Mouse (Mus musculus) G1E (cell line): ENCODE measurements around the gene Egln2. TPM values are rescaled to one million over a fixed set of nuclear protein-coding genes. Genes with fewer than 3 reads are reported as not detected.

Experiments used
- ATAC-seq: 2 replicates; pipeline ENCODE4 v1.8.0; 2016; ENCODE audit warnings: mild to moderate bottlenecking; ENCODE audit not compliant: insufficient number of reproducible peaks, poor library complexity, low FRiP score, severe bottlenecking; ENCODE audit errors: extremely low read depth
- DNase-seq: peaks from one replicate; pipeline ENCODE4 v3.0.0; 2012; ENCODE audit warnings: low spot score
- H3K27me3 ChIP-seq: 2 replicates; pipeline ENCODE4 v1.6.1; 2012; ENCODE audit warnings: mild to moderate bottlenecking, low read length, inconsistent platforms; ENCODE audit not compliant: insufficient read depth
- H3K36me3 ChIP-seq: replicated peaks from 2 replicates; pipeline ENCODE3; 2012; ENCODE audit warnings: mild to moderate bottlenecking, inconsistent platforms
- H3K4me1 ChIP-seq: 2 replicates; pipeline ENCODE4 v1.6.1; 2012; ENCODE audit warnings: low read depth, low read length, inconsistent platforms, mixed read lengths; ENCODE audit not compliant: insufficient read depth
- H3K4me3 ChIP-seq: 2 replicates; pipeline ENCODE4 v1.5.1; 2012; ENCODE audit warnings: low read depth, mild to moderate bottlenecking, inconsistent platforms, low read length, moderate library complexity, mixed read lengths
- H3K9me3 ChIP-seq: replicated peaks from 2 replicates; pipeline ENCODE4 v1.6.1; 2012; ENCODE audit warnings: inconsistent platforms
- CTCF ChIP-seq: IDR thresholded peaks from 2 replicates; pipeline ENCODE4 v1.5.1; 2012; ENCODE audit warnings: low read depth, low read length, inconsistent platforms, mixed read lengths
- GATA1 ChIP-seq: IDR thresholded peaks from 2 replicates; pipeline ENCODE4 v1.6.1; 2012; ENCODE audit warnings: borderline replicate concordance, low read length, inconsistent platforms, mixed read lengths
- GATA2 ChIP-seq: IDR thresholded peaks from 2 replicates; pipeline ENCODE4 v1.6.1; 2012; ENCODE audit warnings: low read depth, low read length, inconsistent platforms, borderline replicate concordance
- POLR2AphosphoS5 ChIP-seq: IDR thresholded peaks from 2 replicates; pipeline ENCODE4 v1.6.1; 2012; ENCODE audit warnings: low read depth, low read length, inconsistent platforms; ENCODE audit not compliant: insufficient replicate concordance
- TAL1 ChIP-seq: conservative IDR thresholded peaks from 2 replicates; pipeline ENCODE4 v1.6.1; 2012; ENCODE audit warnings: low read depth, low read length, inconsistent platforms, mixed read lengths
- polyA plus RNA-seq: library from polyadenylated mRNA; stranded (reverse); fragments of >175 nt; gene quantifications from 2 replicates; pipeline ENCODE4 v1.2.3, GENCODE M21; 2012
- total RNA-seq, 2 experiments: library from RNA; stranded (forward) in 1 of 2; stranded (reverse) in 1 of 2; fragments of 200-1000 nt in 1 of 2; fragments of >200 nt in 1 of 2; fragmentation: Nextera tagmentation in 1 of 2; gene quantifications; 2 replicates each; pipeline ENCODE4 v1.2.3; 2014 to 2017

The Egln2 gene
- total and polyA plus RNA-seq, 3 experiments: 22.0 to 74.6 (median 42.6) TPM

- ATAC-seq (no peak), DNase-seq (no peak)
- Histone ChIP-seq H3K27me3 (peaks cover 6% of the 10 kb centered on the region; the same call in 1 of the 2 replicates), H3K9me3 (no peaks in the 10 kb centered on the region), H3K4me3 (no peak overlapping the region), H3K4me1 (no peaks in the 10 kb centered on the region), H3K36me3 (no peaks in the 10 kb centered on the region)
- TF ChIP-seq GATA2 (no peak), CTCF (no peak), POLR2AphosphoS5 (no peak), GATA1 (no peak)
These were observed 37.7 kb downstream of the Egln2 start for GRCm38 (mm10) chr7:27128946-27129345.

- H3K9me3 ChIP-seq: no peaks in the 10 kb centered on the region
- DNase-seq (no peak), ATAC-seq (no peak)
- no peak overlapping the region for H3K4me3 ChIP-seq
- peaks cover 5% of the 10 kb centered on the region; the same call in 1 of the 2 replicates for H3K27me3 ChIP-seq
- H3K4me1 ChIP-seq: no peaks in the 10 kb centered on the region
- TF ChIP-seq POLR2AphosphoS5: no peak
- no peak for TF ChIP-seq TAL1
- no peaks in the 10 kb centered on the region for H3K36me3 ChIP-seq
These were observed 38.4 kb downstream of the Egln2 start for GRCm38 (mm10) chr7:27128162-27128561.

- Histone ChIP-seq H3K4me1 (no peaks in the 10 kb centered on the region), H3K9me3 (no peaks in the 10 kb centered on the region), H3K27me3 (peaks cover 3% of the 10 kb centered on the region; the same call in 1 of the 2 replicates), H3K36me3 (no peaks in the 10 kb centered on the region), H3K4me3 (no peak overlapping the region)
- TF ChIP-seq GATA2 (no peak), CTCF (no peak), TAL1 (no peak), GATA1 (no peak), POLR2AphosphoS5 (no peak)
- ATAC-seq: no peak
- no peak for DNase-seq
These were observed 41.6 kb downstream of the Egln2 start for GRCm38 (mm10) chr7:27124969-27125368.

GRCm38 (mm10) chr7:27124305-27124832 is 42.2 kb downstream of the Egln2 start:
- Histone ChIP-seq H3K27me3 (peaks cover 3% of the 10 kb centered on the region; the same call in 1 of the 2 replicates), H3K36me3 (no peaks in the 10 kb centered on the region), H3K9me3 (no peaks in the 10 kb centered on the region), H3K4me1 (no peaks in the 10 kb centered on the region), H3K4me3 (no peak overlapping the region)
- no peak for TF ChIP-seq GATA2
- TF ChIP-seq GATA1: no peak
- TF ChIP-seq CTCF: no peak
- TF ChIP-seq TAL1: no peak
- TF ChIP-seq POLR2AphosphoS5: no peak
- ATAC-seq: no peak
- DNase-seq: no peak

GRCm38 (mm10) chr7:27119676-27120075 is 46.9 kb downstream of the Egln2 start, which contains the start of gene Cyp2f2:
TSS of gene Cyp2f2 (plus strand) at chr7:27119909.
- no peak for DNase-seq
- Histone ChIP-seq H3K27me3 (peaks cover 3% of the 10 kb centered on the region; the same call in 1 of the 2 replicates), H3K4me3 (no peak within 1 kb of the TSS)

GRCm38 (mm10) chr7:27118033-27118511 is 48.5 kb downstream of the Egln2 start:
- DNase-seq (no peak), ATAC-seq (no peak)
- no peaks in the 10 kb centered on the region for H3K36me3 ChIP-seq
- H3K4me1 ChIP-seq: no peaks in the 10 kb centered on the region
- no peak for TF ChIP-seq CTCF
- TF ChIP-seq POLR2AphosphoS5: no peak
- no peak for TF ChIP-seq GATA1
- no peak for TF ChIP-seq GATA2
- no peak for TF ChIP-seq TAL1
- no peaks in the 10 kb centered on the region for H3K9me3 ChIP-seq
- peaks cover 3% of the 10 kb centered on the region for H3K27me3 ChIP-seq
- no peak overlapping the region for H3K4me3 ChIP-seq

More at GRCm38 (mm10) chr7:27119676-27120075, 46.9 kb downstream of the Egln2 start, which contains the start of gene Cyp2f2:
- Histone ChIP-seq H3K36me3 (no peaks in the 10 kb centered on the region), H3K4me1 (no peaks in the 10 kb centered on the region), H3K9me3 (no peaks in the 10 kb centered on the region)
- TF ChIP-seq CTCF (no peak), GATA1 (no peak), TAL1 (no peak), GATA2 (no peak), POLR2AphosphoS5 (no peak)
- ATAC-seq: no peak
